Mouse (Mus musculus) G1E (cell line): ENCODE measurements around the gene Kalrn. TPM values are rescaled to one million over a fixed set of nuclear protein-coding genes. Genes with fewer than 3 reads are reported as not detected.

ENCODE experiments used
- ATAC-seq: 2 replicates; pipeline ENCODE4 v1.8.0; 2016; ENCODE audit warnings: mild to moderate bottlenecking; ENCODE audit not compliant: insufficient number of reproducible peaks, poor library complexity, low FRiP score, severe bottlenecking; ENCODE audit errors: extremely low read depth
- DNase-seq: peaks from one replicate; pipeline ENCODE4 v3.0.0; 2012; ENCODE audit warnings: low spot score
- H3K27me3 ChIP-seq: 2 replicates; pipeline ENCODE4 v1.6.1; 2012; ENCODE audit warnings: mild to moderate bottlenecking, low read length, inconsistent platforms; ENCODE audit not compliant: insufficient read depth
- H3K36me3 ChIP-seq: replicated peaks from 2 replicates; pipeline ENCODE3; 2012; ENCODE audit warnings: mild to moderate bottlenecking, inconsistent platforms
- H3K4me1 ChIP-seq: 2 replicates; pipeline ENCODE4 v1.6.1; 2012; ENCODE audit warnings: low read depth, low read length, inconsistent platforms, mixed read lengths; ENCODE audit not compliant: insufficient read depth
- H3K4me3 ChIP-seq: 2 replicates; pipeline ENCODE4 v1.5.1; 2012; ENCODE audit warnings: low read depth, mild to moderate bottlenecking, inconsistent platforms, low read length, moderate library complexity, mixed read lengths
- H3K9me3 ChIP-seq: replicated peaks from 2 replicates; pipeline ENCODE4 v1.6.1; 2012; ENCODE audit warnings: inconsistent platforms
- CTCF ChIP-seq: IDR thresholded peaks from 2 replicates; pipeline ENCODE4 v1.5.1; 2012; ENCODE audit warnings: low read depth, low read length, inconsistent platforms, mixed read lengths
- GATA1 ChIP-seq: IDR thresholded peaks from 2 replicates; pipeline ENCODE4 v1.6.1; 2012; ENCODE audit warnings: borderline replicate concordance, low read length, inconsistent platforms, mixed read lengths
- GATA2 ChIP-seq: IDR thresholded peaks from 2 replicates; pipeline ENCODE4 v1.6.1; 2012; ENCODE audit warnings: low read depth, low read length, inconsistent platforms, borderline replicate concordance
- POLR2AphosphoS5 ChIP-seq: IDR thresholded peaks from 2 replicates; pipeline ENCODE4 v1.6.1; 2012; ENCODE audit warnings: low read depth, low read length, inconsistent platforms; ENCODE audit not compliant: insufficient replicate concordance
- TAL1 ChIP-seq: conservative IDR thresholded peaks from 2 replicates; pipeline ENCODE4 v1.6.1; 2012; ENCODE audit warnings: low read depth, low read length, inconsistent platforms, mixed read lengths
- polyA plus RNA-seq: library from polyadenylated mRNA; stranded (reverse); fragments of >175 nt; gene quantifications from 2 replicates; pipeline ENCODE4 v1.2.3, GENCODE M21; 2012
- total RNA-seq, 2 experiments: library from RNA; stranded (forward) in 1 of 2; stranded (reverse) in 1 of 2; fragments of 200-1000 nt in 1 of 2; fragments of >200 nt in 1 of 2; fragmentation: Nextera tagmentation in 1 of 2; gene quantifications; 2 replicates each; pipeline ENCODE4 v1.2.3; 2014 to 2017

The Kalrn gene
- total and polyA plus RNA-seq, 3 experiments = 0.88 to 2.8 (median 1.8) TPM

DNA sequence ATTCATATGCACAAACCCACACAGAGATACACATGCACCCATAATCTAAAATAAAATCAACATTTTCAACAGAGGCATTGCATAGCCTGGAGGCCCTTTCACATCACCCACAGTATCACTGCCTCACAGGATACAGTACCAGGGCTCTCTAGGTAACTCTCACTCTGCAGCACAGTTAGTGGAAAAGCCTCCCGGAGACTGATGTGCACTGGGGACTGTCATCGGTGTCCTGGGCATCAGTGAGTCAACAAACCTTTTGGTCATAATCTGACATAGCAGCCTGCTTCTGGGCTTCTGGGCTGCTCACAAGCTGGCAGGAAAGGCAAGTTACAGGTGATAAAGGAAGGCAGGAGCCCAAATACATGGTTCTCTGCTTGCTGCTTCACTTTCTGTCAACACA, 31.0 kb downstream of the Kalrn start:
- Histone ChIP-seq H3K36me3 (no peaks in the 10 kb centered on the region), H3K27me3 (peaks cover 25% of the 10 kb centered on the region)

DNA sequence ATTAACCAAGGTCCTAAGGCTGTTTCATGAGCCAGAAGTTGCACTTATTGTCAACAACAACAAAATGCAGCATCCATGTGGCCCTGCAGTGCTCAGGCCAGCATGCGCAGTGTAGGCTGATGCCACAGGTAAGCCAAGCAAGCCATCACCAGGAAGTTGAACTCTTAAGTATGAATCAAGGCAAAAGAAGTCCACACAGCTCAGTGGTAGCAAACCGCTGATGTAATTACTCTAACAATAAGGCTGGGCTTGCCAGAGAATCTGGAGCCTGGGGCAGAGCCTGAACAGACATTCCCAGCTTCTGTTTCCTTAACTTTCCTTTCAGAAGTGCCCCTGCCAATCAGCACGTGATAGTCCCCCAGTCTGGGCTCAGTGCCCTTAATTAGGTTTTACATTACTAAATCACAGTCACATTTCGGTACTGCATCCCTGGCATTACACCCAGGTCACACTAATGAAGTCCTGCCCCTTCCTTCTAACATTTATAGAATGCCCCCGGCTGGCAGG, 34.6 kb downstream of the Kalrn start:
- no peaks in the 10 kb centered on the region for H3K36me3 ChIP-seq
- TF ChIP-seq POLR2AphosphoS5 = no peak
- no peak for TF ChIP-seq TAL1
- no peak for TF ChIP-seq GATA1
- TF ChIP-seq GATA2 = no peak
- TF ChIP-seq CTCF = no peak
- ATAC-seq (no peak), DNase-seq (no peak)
- peaks cover 6% of the 10 kb centered on the region; the same call in 1 of the 2 replicates for H3K4me1 ChIP-seq
- no peaks in the 10 kb centered on the region for H3K9me3 ChIP-seq
- H3K27me3 ChIP-seq = peaks cover 17% of the 10 kb centered on the region
- no peak overlapping the region for H3K4me3 ChIP-seq

More for the DNA sequence above, 31.0 kb downstream of the Kalrn start:
- H3K9me3 ChIP-seq = no peaks in the 10 kb centered on the region
- no peak for ATAC-seq
- TF ChIP-seq CTCF (no peak), TAL1 (no peak), POLR2AphosphoS5 (no peak), GATA2 (no peak), GATA1 (no peak)
- H3K4me1 ChIP-seq = no peaks in the 10 kb centered on the region
- DNase-seq = no peak
- H3K4me3 ChIP-seq = no peak overlapping the region

DNA sequence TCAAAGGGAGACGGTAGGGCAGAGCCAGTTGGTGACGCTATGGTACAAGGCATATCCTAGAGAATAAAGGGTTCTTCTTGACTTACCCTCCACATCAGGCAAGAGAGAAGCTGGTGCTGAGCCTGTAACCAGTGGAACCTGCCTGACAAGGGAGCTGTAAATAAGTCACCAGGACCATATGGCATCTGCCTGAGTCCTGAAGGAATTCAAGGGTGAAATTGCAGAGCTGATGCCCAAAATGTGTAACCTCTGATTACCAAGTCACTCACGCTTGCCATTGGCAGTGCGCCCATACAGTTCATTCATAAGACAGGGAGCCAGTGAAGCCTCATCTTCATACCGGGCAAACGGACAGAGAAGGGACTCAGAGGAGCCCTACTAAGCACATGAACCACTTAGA, 37.0 kb downstream of the Kalrn start:
- no peak for TF ChIP-seq GATA2
- TF ChIP-seq CTCF = no peak
- TF ChIP-seq POLR2AphosphoS5 = no peak
- no peak for TF ChIP-seq GATA1
- TF ChIP-seq TAL1 = no peak
- DNase-seq (no peak), ATAC-seq (no peak)
- Histone ChIP-seq H3K4me1 (peaks cover 6% of the 10 kb centered on the region; the same call in 1 of the 2 replicates), H3K36me3 (no peaks in the 10 kb centered on the region), H3K9me3 (no peaks in the 10 kb centered on the region), H3K27me3 (peaks cover 17% of the 10 kb centered on the region), H3K4me3 (no peak overlapping the region)

DNA sequence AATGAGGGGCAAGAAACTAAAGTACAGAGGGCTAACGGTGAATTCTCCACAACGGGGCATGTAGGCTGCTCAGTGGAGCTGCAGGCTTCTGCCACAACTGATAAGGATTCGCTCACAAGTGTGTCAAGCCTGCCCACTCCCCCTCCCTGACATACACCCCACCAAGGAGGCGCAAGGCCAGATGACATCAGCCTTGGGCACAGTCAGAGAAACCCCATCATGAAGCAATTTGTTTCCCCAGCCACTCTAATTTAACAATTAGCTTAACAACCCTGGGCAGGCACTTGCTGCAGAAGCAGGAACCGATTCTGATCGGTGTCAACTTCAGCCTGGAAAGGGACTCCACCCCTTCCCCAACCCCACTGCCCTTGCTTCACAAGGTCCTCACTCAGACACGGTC, 38.2 kb downstream of the Kalrn start:
- Histone ChIP-seq H3K9me3 (no peaks in the 10 kb centered on the region), H3K36me3 (no peaks in the 10 kb centered on the region), H3K4me1 (peaks cover 6% of the 10 kb centered on the region; the same call in 1 of the 2 replicates), H3K4me3 (no peak overlapping the region), H3K27me3 (peaks cover 10% of the 10 kb centered on the region)
- DNase-seq = peak; percentile 23
- no peak for ATAC-seq
- 0 out of 2 replicates have a peak, but pooled peaks have one; percentile 12 for TF ChIP-seq TAL1
- no peak for TF ChIP-seq CTCF

DNA sequence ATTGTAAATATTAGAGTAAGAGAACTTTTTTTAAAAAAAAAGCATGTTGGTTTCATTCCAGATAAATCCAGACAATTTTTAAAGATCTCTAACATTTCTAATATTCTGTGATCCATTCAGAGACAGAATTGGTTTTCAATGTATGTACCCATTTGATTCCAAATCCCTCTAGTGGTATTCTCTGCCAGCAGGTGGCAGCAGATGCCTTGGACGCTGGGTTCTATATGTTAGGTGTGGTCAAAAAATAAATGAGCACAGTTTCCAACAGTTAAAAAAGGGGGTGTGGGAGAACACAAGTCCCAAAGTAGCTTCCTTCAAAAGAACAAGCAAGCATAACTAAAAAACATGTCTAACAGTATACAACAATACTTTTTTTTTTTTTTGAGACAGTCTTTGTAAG, 41.8 kb downstream of the Kalrn start:
- no peak for DNase-seq
- ATAC-seq = no peak
- TF ChIP-seq GATA2 = no peak
- peak; percentile 28; the same call in 1 of the 2 replicates for TF ChIP-seq CTCF

DNA sequence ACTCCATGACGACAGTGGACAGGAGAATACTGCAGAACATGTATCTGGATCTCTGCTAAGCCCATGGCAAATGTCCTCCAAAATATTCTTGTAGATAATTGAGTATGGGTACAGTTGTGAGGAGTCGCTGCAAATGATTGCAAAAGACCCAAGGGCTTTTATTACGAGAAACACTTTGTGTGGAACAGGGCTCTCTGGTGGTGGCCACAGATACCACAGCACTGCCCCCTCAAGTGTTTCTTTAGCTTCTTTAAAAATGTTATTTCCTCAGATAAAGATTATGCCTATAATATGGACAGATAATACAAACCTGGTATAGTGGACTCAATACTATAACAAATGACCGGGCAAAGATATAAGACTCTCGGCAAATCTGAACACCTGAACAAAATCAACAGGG, 43.3 kb downstream of the Kalrn start:
- Histone ChIP-seq H3K36me3 (no peaks in the 10 kb centered on the region), H3K4me1 (peaks cover 1% of the 10 kb centered on the region; the same call in 1 of the 2 replicates), H3K4me3 (no peak overlapping the region), H3K27me3 (peaks cover 13% of the 10 kb centered on the region), H3K9me3 (no peaks in the 10 kb centered on the region)
- TF ChIP-seq GATA2 = no peak
- no peak for TF ChIP-seq GATA1
- no peak for TF ChIP-seq POLR2AphosphoS5
- TF ChIP-seq CTCF = no peak
- TF ChIP-seq TAL1 = no peak
- ATAC-seq (no peak), DNase-seq (no peak)

More for the DNA sequence above, 41.8 kb downstream of the Kalrn start:
- Histone ChIP-seq H3K27me3 (peaks cover 6% of the 10 kb centered on the region; the same call in 1 of the 2 replicates), H3K4me3 (no peak overlapping the region), H3K9me3 (no peaks in the 10 kb centered on the region), H3K4me1 (peaks cover 6% of the 10 kb centered on the region; the same call in 1 of the 2 replicates), H3K36me3 (no peaks in the 10 kb centered on the region)

DNA sequence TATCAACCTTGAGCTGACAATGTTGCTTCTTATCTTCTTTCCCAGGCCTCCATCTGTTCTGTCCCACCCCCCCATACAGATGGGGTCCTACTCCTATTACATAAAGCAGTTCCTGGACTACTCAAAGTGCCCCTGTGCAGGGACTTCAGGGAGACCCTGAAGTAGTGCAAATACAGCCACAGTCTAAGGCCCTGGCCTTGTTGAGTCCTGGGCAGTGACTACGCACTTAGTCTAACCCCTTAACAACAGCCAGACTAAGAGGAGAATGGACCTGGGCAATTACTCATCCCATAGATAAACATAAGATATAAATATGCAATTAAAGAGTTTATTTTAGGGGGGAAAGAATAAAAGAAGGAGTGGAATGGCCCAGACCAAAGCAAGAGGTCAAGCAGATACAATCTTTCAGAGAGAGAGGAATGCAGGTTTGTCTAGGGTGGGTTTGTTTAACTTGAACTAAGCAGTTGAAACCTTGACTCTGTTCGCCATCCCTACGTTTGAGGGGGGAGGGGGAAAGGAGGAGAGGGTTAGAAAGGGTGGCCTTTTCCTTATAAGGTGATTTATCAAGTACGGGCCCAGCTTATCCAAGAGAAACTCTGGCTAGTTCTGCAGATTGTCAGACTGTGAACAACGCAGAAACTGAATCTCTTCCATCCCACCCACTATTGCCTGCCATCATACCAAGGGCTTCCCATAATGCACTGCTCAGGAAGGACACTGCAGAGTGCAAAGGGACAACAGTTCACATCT, 44.9 kb downstream of the Kalrn start:
- Histone ChIP-seq H3K4me1 (no peaks in the 10 kb centered on the region), H3K4me3 (no peak overlapping the region), H3K9me3 (no peaks in the 10 kb centered on the region), H3K27me3 (peaks cover 13% of the 10 kb centered on the region), H3K36me3 (no peaks in the 10 kb centered on the region)
- TF ChIP-seq GATA1 = no peak
- TF ChIP-seq TAL1 = no peak
- TF ChIP-seq CTCF = no peak
- TF ChIP-seq GATA2 = no peak
- no peak for TF ChIP-seq POLR2AphosphoS5
- ATAC-seq (no peak), DNase-seq (no peak)
